Mouse (Mus musculus) gastrocnemius, postnatal 36 days (tissue): ENCODE data around the gene Cd3eap. TPM values are rescaled to one million over a fixed set of nuclear protein-coding genes. Genes with fewer than 3 reads are reported as not detected.

Experiments used
- DNase-seq, 2 experiments: peaks; one replicate each; pipeline ENCODE4 v3.0.0; 2022
- intact Hi-C: fragments of 180-260 bp; cut with DNase I; formaldehyde crosslinking; loops from one replicate; pipeline ENCODE4 v1.15.1; 2025
- long read RNA-seq, 2 experiments: library from polyadenylated mRNA; stranded (forward); transcript quantifications; one replicate each; pipeline ENCODE4 v2.0.0; 2021
- total RNA-seq, 2 experiments: library from RNA; stranded (reverse); gene quantifications; 2 replicates each; pipeline ENCODE4 v1.2.3; 2021

Cd3eap gene
- total RNA-seq, result 10 to 100 TPM in 1 of 2 experiments, 1 to 10 TPM in 1; 9.3 to 10.2 TPM
- long read RNA-seq, experiment 1, transcript Cd3eap-201 (3 exons, 2,239 nt), result major isoform, 8 of 35 reads
- long read RNA-seq, experiment 1, partial matches to known transcripts, result 0 of 35 reads
- long read RNA-seq, experiment 1, other reads (novel, unspliced or antisense), result 27 of 35 reads
- long read RNA-seq, experiment 2, transcript Cd3eap-201 (3 exons, 2,239 nt), result major isoform, 16 of 64 reads
- long read RNA-seq, experiment 2, partial matches to known transcripts, result 7 of 64 reads
- long read RNA-seq, experiment 2, other reads (novel, unspliced or antisense), result 41 of 64 reads

GRCm38 (mm10) chr7:19359299-19359891, at the start of gene Cd3eap, which contains the start of gene Ppp1r13l:
Gene Cd3eap (minus strand): TSS chr7:19359483.
Gene Ppp1r13l (plus strand): TSS chr7:19359749.
- intact Hi-C loops, result no loop called here
- peak; percentile 83 to 87 for DNase-seq

DNA sequence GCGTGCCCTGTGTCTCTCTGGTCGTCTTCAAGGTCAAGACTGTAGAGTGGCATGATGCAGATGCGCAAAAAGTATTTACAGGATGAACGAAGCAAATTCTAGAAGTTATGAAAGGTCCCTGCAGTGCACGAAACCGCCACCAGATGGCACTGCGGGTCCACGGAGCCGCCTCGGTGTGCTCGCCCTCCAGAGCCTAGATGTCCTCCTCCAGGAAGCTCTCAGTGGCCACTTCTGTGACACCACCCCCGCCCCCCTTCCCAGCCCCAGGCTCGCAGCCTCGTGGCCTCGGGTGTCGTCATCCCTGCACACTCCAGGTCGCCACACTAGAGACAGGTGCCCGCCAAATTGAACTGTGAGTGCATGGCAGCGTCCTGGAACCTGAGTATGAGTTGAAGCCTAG, 46.1 kb upstream of the Cd3eap start:
- intact Hi-C loops, result loop anchor here (5.0 kb wide), 1 partner anchor 112 kb away; the partner anchor contains the start of gene Nkpd1
- DNase-seq, result peak; percentile 72 to 86

GRCm38 (mm10) chr7:19404476-19404875, 45.2 kb upstream of the Cd3eap start, which contains the start of gene Ckm:
Gene Ckm (plus strand): TSS chr7:19404776.
- intact Hi-C loops, result loop anchor here (5.0 kb wide), 1 partner anchor 98 kb away; no protein-coding TSS in a partner anchor
- DNase-seq, result no peak

DNA sequence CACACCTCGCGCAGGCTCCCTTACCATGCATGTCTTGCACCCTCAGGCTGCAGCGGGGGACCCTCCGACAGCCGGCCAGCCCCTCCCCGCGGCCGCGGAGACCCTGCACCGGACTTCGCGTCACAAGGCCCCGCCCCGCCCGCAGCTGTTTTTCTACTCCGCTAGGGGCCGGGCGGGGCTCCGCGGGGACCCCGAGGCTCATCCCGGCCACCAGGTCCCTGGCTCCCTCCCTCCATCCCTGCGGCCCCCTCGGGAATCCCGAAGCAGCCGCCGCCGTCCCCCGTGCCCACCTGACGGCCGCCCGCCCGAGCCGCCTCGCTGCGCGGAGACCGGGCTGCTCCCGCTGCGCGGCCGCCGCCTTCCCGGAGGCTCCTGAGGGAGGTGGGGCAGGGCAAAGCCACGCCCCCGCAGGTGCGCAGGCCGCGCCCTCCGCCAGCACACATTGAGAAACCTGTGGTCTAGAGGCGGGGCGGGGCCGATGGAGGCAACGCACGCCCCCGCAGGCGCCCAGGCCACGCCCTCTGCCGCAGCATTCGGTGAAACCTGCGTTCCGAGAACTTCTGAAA, 44.5 kb upstream of the Cd3eap start, which contains the start of gene Klc3:
Klc3 (minus strand) TSS at position 374 of the 566 bp plus-strand sequence.
- DNase-seq, result no peak
- intact Hi-C loops, result loop anchor here (5.0 kb wide), 1 partner anchor 98 kb away; no protein-coding TSS in a partner anchor

DNA sequence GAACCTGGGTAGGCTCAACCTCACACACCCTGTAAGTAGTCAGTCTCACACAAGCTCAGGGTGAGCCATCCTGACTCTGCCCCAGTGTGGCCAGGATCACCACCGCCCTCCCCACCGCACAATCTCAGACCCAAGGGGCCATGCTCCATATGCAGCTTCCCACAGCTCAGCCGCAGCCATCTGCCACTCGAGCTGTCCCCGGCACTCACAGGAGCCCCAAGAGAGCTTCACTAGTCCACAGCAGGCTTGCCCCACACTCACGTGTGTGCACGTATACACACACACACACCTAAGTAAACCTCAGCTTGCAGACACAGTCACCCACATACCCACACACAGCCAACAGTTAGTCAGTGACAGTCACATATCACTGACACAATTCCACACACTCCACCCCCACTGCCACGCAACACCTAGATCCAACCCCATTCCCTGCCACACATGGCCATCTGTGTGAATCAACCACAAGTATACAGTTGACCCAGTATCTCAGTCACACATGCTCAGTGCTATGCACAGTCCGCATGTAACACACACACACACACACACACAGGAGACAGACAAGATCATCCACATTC, 43.3 kb upstream of the Cd3eap start:
- intact Hi-C loops, result loop anchor here (5.0 kb wide), 1 partner anchor 100 kb away; no protein-coding TSS in a partner anchor

GRCm38 (mm10) chr7:19400946-19401345, 41.7 kb upstream of the Cd3eap start:
- no peak for DNase-seq
- intact Hi-C loops, result loop anchor here (5.0 kb wide), 1 partner anchor 101 kb away; no protein-coding TSS in a partner anchor

More for the DNA sequence above, 43.3 kb upstream of the Cd3eap start:
- DNase-seq, result no peak

DNA sequence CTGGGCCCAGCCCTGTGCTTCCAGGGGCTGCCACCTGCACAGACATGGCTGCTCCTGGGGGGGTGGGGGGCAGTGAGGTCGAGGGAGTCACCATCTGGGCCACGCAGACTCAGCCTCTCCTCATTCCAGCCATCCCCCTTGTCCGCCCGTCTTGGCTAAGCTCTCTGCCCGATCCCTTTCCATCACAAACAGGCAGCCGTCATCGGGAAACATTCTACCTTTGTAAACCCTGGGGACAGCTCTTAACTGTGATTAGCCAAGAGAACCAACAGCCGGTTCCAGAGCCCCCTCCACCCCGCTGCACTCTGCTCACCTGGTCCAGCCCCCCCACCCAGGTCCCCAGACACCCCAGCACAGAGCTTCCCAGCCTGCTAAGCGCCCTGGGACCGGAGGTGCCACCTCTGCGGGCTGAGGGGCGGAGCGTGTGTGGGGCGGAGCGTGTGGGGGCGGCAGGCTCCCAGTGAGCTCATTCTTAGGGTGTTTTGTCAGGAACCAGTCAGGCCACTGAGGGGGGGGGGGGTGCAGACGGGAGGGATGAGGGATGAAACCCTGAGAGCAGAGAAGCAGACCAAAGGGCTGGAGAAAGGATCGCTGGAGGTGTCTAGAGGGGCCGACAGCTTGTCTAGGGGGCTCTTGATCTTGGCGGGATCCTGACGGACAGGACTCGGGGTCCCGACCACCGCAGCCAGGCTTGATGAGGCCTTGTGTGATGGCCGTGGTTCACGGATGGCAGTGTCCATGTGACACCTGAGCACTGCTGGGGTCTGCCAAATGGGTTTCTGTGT, 40.4 kb upstream of the Cd3eap start:
- DNase-seq, result no peak
- intact Hi-C loops, result loop anchor here (5.0 kb wide), 1 partner anchor 103 kb away; no protein-coding TSS in a partner anchor

GRCm38 (mm10) chr7:19394484-19394883, 35.2 kb upstream of the Cd3eap start:
- intact Hi-C loops, result no loop called here
- no peak for DNase-seq

DNA sequence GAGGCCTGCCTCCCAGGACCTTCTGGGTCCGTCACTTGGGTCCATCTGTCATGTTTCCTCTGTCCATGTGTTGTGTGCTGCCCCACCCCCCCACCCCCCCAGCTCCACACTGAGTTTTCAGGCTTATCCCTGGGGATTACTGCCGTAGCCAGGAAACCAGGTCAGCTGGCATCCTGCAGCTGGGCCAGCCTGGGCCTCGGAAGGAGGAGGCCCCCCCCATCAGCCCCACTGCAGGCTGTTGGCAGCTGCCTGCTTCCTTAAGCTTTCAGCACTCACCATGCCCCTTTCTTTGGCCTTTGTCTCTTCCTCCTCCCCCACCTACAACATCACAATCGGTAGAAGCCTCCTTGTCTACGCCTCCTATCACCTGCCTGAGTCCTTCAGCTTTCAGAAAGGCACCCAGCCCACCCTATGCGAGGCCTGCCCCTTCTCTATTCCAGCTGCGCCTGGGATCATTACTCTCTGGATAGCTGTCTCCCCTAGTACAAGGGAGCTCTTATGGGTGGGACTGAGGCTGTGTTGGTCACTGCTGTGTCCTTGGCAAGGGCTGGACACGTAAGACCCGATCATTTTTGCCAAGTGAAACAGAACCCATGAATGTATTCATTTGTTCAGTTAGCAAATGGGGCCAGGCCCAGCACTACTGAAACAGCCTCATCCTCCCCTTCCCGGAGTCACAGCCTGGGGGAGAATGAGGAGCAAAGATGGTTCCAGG, 29.6 kb upstream of the Cd3eap start:
- intact Hi-C loops, result no loop called here
- no peak for DNase-seq

DNA sequence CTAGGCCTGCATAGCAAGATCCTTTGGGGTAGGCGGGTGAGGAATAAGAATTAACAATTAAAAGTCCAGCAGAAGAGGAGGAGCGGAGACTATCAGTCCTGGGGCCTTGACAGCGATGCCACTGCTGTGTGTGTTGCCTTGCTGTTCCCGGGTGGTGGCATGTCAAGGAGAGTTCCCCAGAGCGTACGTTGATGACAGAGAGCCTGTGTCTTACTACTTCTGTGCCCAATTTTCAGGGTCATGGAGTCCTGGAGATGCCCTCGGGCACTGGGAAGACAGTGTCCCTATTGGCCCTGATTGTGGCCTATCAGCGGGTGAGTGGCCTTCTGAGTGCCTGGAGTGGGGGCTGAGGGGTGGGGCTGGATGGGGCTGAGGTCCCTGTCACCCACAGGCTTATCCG, 24.4 kb upstream of the Cd3eap start:
- intact Hi-C loops, result no loop called here
- no peak for DNase-seq

DNA sequence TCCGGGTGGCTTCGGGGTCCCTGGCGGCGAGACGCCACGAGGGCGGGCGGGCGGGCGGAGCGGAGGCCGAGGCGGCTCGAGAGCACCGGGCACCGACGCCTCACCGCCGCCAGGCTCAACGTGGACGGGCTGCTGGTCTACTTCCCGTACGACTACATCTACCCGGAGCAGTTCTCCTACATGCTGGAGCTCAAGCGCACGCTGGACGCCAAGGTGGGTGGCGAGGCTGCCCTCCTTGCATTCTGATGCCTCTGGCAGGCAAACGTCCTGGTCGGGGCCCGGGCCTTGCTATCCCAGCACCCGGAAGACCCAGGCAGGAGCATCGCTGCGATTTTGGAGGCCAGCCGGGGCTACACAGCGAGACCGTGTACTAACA, 22.9 kb upstream of the Cd3eap start:
- DNase-seq, result no peak
- intact Hi-C loops, result no loop called here

DNA sequence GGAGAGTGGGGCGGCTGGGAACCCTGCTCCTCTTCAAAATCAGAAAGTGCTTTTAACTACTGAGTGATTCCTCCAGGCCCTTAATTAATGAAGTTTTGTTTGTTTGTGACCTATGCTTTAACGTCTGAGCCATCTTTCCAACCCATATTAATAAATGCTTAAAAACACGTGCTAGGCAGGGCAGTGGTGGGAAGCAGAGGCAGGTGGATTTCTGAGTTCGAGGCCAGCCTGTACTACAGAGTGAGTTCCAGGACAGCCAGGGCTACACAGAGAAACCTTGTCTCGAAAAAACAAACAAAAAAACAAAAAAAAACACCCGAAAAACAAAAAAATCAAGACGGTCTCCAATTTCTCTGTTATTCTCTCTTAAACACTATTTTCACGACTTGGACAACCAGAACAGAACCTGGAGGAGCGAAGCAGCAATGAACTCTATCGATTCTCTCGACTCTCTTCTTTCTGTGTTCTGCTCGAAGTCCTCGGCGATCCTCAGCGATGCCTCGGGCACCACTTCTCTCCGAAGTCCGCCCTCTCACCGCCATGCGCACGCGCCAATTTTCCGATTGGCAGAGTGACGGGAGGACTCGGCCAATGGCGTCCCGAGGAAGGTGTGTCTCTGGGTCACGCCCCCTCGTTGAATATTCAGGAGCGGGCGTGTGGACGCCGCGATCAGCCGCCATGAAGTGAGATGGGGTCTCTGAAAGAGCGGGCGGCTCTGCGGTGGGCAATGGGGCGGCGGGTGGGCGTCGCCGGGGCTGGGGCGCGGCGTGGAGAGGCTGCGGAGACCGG, 22.3 kb upstream of the Cd3eap start, which contains the start of gene Ercc2:
Ercc2 (plus strand) TSS at position 634 of the 789 bp plus-strand sequence.
- intact Hi-C loops, result no loop called here
- peak; percentile 97 to 100 for DNase-seq

DNA sequence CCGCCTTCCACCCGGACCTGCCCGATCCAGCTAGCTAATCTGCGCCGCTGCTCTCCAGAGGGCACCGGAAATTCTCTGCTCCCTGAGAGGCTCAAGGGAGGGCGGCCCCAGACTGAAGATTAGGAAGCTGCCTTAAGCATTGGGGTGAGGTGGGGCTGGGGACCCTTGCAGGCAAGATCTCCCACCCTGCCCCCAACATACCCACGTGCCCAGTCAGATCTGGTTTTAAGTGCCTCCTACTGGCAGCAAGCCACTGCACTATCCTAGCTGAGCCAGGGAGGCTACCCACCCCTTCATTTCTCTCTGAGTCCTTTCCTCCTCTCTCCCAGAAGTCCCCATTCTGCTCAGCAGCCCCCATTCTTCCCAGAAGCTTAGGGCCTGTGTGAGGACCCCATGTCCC, 18.8 kb upstream of the Cd3eap start:
- intact Hi-C loops, result no loop called here

DNA sequence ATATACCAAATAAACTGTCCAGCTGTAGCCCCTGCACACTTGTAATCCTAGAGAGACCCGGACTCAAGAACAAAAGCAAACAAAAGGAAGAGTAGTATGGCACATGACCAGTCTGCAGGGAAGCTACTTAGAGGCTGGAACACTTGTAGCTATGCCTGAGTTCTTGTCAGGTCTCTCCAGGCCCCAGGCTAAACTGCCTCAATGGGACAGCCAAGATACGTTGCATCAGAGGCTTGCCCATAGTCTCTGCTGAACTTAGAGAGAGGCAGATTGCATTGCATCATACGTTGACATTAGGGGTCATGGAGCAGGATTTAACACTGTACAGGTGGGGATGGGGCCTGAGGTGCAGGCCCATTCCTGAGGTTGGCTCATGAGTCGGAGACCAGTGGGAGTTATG, 16.7 kb upstream of the Cd3eap start:
- intact Hi-C loops, result no loop called here
- no peak for DNase-seq

More for the DNA sequence above, 18.8 kb upstream of the Cd3eap start:
- no peak for DNase-seq

GRCm38 (mm10) chr7:19375368-19375767, 16.1 kb upstream of the Cd3eap start:
- intact Hi-C loops, result no loop called here
- no peak for DNase-seq

DNA sequence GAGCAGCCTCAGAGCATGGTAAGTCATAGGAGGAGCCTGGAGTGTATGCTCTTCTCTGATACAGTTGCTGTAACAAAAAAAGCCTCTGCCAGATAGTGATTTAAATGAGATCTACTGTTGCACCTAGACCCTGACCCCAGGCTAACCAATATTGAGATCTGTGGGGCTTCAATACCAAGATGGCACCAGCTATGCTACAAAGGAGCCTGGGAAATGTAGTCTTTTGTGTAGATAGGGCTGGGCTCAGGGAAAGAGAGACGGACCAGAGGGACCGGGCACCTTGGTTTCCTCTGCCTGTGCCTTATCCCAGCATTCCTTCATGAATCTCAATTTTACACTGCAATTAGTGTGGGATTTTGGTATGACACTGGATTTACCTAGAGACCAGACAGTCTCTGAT, 14.1 kb upstream of the Cd3eap start:
- no peak for DNase-seq
- intact Hi-C loops, result no loop called here

- peak in 1 of 2 experiments; percentile 54 for DNase-seq
- intact Hi-C loops, result no loop called here
Measured at GRCm38 (mm10) chr7:19369823-19370425, 10.6 kb upstream of the Cd3eap start.

- intact Hi-C loops, result no loop called here
- no peak for DNase-seq
Measured at GRCm38 (mm10) chr7:19368380-19368779, 9.1 kb upstream of the Cd3eap start.
